Mouse (Mus musculus) CH12.LX (cell line): ENCODE data around the gene Lmod2. TPM values are rescaled to one million over a fixed set of nuclear protein-coding genes. Genes with fewer than 3 reads are reported as not detected.

Experiments used
- DNase-seq: peaks from one replicate; pipeline ENCODE4 v3.0.0-alpha.2; 2013; ENCODE audit errors: extremely low read depth
- H3K27ac ChIP-seq: 2 replicates; pipeline ENCODE4 v1.5.1; 2012; ENCODE audit warnings: low read depth, mild to moderate bottlenecking, control low read depth, moderate library complexity; ENCODE audit not compliant: insufficient read depth
- H3K27me3 ChIP-seq: replicated peaks from 2 replicates; pipeline ENCODE3; 2012; ENCODE audit warnings: inconsistent platforms
- H3K36me3 ChIP-seq, 2 experiments: replicated peaks in 1 of 2; 2 replicates each; pipeline versions ENCODE3 to v1.6.1; 2012; ENCODE audit warnings: inconsistent platforms in 1 of 2, low read length in 1 of 2, mild to moderate bottlenecking in 1 of 2, mixed read lengths in 1 of 2, moderate library complexity in 1 of 2; ENCODE audit not compliant: control insufficient read depth in 1 of 2, insufficient read depth in 1 of 2
- H3K4me1 ChIP-seq, 2 experiments: 2 replicates each; pipeline ENCODE4 v1.6.1; 2012; ENCODE audit warnings: inconsistent platforms in 1 of 2, moderate library complexity in 1 of 2; ENCODE audit not compliant: insufficient read depth in 2 of 2, control insufficient read depth in 1 of 2
- H3K4me2 ChIP-seq: 2 replicates; pipeline ENCODE4 v1.6.1; 2012; ENCODE audit warnings: low read depth, mild to moderate bottlenecking, control low read depth; ENCODE audit not compliant: poor library complexity, insufficient read depth, severe bottlenecking
- H3K4me3 ChIP-seq, 3 experiments: fragments of 150-350 bp in 1 of 3; sonication (generic) in 1 of 3; replicated peaks in 1 of 3; 2 replicates each; pipeline versions ENCODE3 to v1.5.1; 2011 to 2012; ENCODE audit warnings: low read depth in 2 of 3, low read length in 2 of 3, mild to moderate bottlenecking in 2 of 3, moderate library complexity in 2 of 3, control low read depth in 1 of 3, improper control_type of control experiment in 1 of 3, inconsistent platforms in 1 of 3, mixed read lengths in 1 of 3; ENCODE audit not compliant: poor library complexity in 1 of 3
- H3K79me2 ChIP-seq: replicated peaks from 2 replicates; pipeline ENCODE4 v1.6.1; 2012; ENCODE audit warnings: mild to moderate bottlenecking, moderate library complexity; ENCODE audit not compliant: control insufficient read depth, poor library complexity, insufficient read depth, severe bottlenecking; ENCODE audit errors: extremely low read depth
- H3K9ac ChIP-seq: 2 replicates; pipeline ENCODE4 v1.6.1; 2012; ENCODE audit warnings: low read depth, mild to moderate bottlenecking, control low read depth, moderate library complexity; ENCODE audit not compliant: insufficient read depth
- H3K9me3 ChIP-seq: replicated peaks from 2 replicates; pipeline ENCODE3; 2012; ENCODE audit warnings: low read length, inconsistent platforms, mixed read lengths
- BHLHE40 ChIP-seq: IDR thresholded peaks from 2 replicates; pipeline ENCODE4 v1.6.1; 2011; ENCODE audit warnings: mild to moderate bottlenecking, low read depth, low read length, improper control_type of control experiment
- CHD1 ChIP-seq: IDR thresholded peaks from 2 replicates; pipeline ENCODE4 v1.6.1; 2012; ENCODE audit warnings: low read depth, low read length, improper control_type of control experiment, inconsistent platforms
- CTCF ChIP-seq, 2 experiments: IDR thresholded peaks in 1 of 2; conservative IDR thresholded peaks in 1 of 2; 2 replicates each; pipeline ENCODE4 v1.5.1; 2011 to 2012; ENCODE audit warnings: low read depth in 2 of 2, low read length in 2 of 2, improper control_type of control experiment in 1 of 2, inconsistent platforms in 1 of 2, mild to moderate bottlenecking in 1 of 2, moderate library complexity in 1 of 2
- E2F4 ChIP-seq: IDR thresholded peaks from 2 replicates; pipeline ENCODE4 v1.6.1; 2011; ENCODE audit warnings: low read depth, low read length, improper control_type of control experiment; ENCODE audit not compliant: insufficient replicate concordance
- ELF1 ChIP-seq: IDR thresholded peaks from 2 replicates; pipeline ENCODE4 v1.6.1; 2014; ENCODE audit warnings: low read depth, mild to moderate bottlenecking, inconsistent platforms, low read length, improper control_type of control experiment
- ETS1 ChIP-seq: conservative IDR thresholded peaks from 2 replicates; pipeline ENCODE4 v1.6.1; 2012; ENCODE audit warnings: low read depth, mild to moderate bottlenecking, inconsistent platforms, low read length, improper control_type of control experiment, moderate library complexity
- HCFC1 ChIP-seq: IDR thresholded peaks from 2 replicates; pipeline ENCODE4 v1.6.1; 2012; ENCODE audit warnings: low read depth, mild to moderate bottlenecking, inconsistent platforms, low read length, improper control_type of control experiment
- IRF4 ChIP-seq: IDR thresholded peaks from 2 replicates; pipeline ENCODE4 v1.6.1; 2014; ENCODE audit warnings: low read depth, mild to moderate bottlenecking, inconsistent platforms, low read length, improper control_type of control experiment
- JUN ChIP-seq: IDR thresholded peaks from 2 replicates; pipeline ENCODE4 v1.6.1; 2011; ENCODE audit warnings: low read depth, mild to moderate bottlenecking, low read length, improper control_type of control experiment, moderate library complexity; ENCODE audit not compliant: insufficient read depth
- JUND ChIP-seq: conservative IDR thresholded peaks from 2 replicates; pipeline ENCODE4 v1.6.1; 2011; ENCODE audit warnings: low read depth, low read length, improper control_type of control experiment
- MEF2A ChIP-seq: IDR thresholded peaks from 2 replicates; pipeline ENCODE4 v1.6.1; 2014; ENCODE audit warnings: low read depth, mild to moderate bottlenecking, inconsistent platforms, low read length, improper control_type of control experiment, borderline replicate concordance
- MXI1 ChIP-seq: IDR thresholded peaks from 2 replicates; pipeline ENCODE4 v1.6.1; 2011; ENCODE audit warnings: mild to moderate bottlenecking, low read depth, low read length, improper control_type of control experiment
- NELFE ChIP-seq: IDR thresholded peaks from 2 replicates; pipeline ENCODE4 v1.6.1; 2011; ENCODE audit warnings: low read depth, low read length, improper control_type of control experiment
- NRF1 ChIP-seq: IDR thresholded peaks from 2 replicates; pipeline ENCODE4 v1.6.1; 2014; ENCODE audit warnings: low read depth, mild to moderate bottlenecking, inconsistent platforms, low read length, improper control_type of control experiment, moderate library complexity
- PAX5 ChIP-seq: IDR thresholded peaks from 2 replicates; pipeline ENCODE4 v1.6.1; 2012; ENCODE audit warnings: low read length, inconsistent platforms, mixed read lengths
- POLR2AphosphoS2 ChIP-seq: IDR thresholded peaks from 2 replicates; pipeline ENCODE4 v1.6.1; 2011; ENCODE audit warnings: low read depth, low read length, improper control_type of control experiment
- RAD21 ChIP-seq: IDR thresholded peaks from 2 replicates; pipeline ENCODE4 v1.6.1; 2011; ENCODE audit warnings: low read depth, mild to moderate bottlenecking, low read length, improper control_type of control experiment, moderate library complexity
- SIN3A ChIP-seq: IDR thresholded peaks from 2 replicates; pipeline ENCODE4 v1.6.1; 2012; ENCODE audit warnings: low read length, improper control_type of control experiment, inconsistent platforms
- TBP ChIP-seq: conservative IDR thresholded peaks from 2 replicates; pipeline ENCODE4 v1.6.1; 2011; ENCODE audit warnings: low read depth, low read length, improper control_type of control experiment
- USF1 ChIP-seq: IDR thresholded peaks from 2 replicates; pipeline ENCODE4 v1.6.1; 2014; ENCODE audit warnings: low read depth, mild to moderate bottlenecking, inconsistent platforms, low read length, improper control_type of control experiment
- ZC3H11A ChIP-seq: IDR thresholded peaks from 2 replicates; pipeline ENCODE4 v1.6.1; 2012; ENCODE audit warnings: low read depth, mild to moderate bottlenecking, inconsistent platforms, low read length, improper control_type of control experiment
- dilution Hi-C: fragments of 300-500 bp; cut with MboI; formaldehyde crosslinking; loops from 2 replicates; pipeline ENCODE4 v1.14.3; 2020; ENCODE audit warnings: low sequenced_read_pairs; ENCODE audit not compliant: extremely low pct_unique_long_range_greater_than_20kb, extremely low pct_ligation_motif_present
- in situ Hi-C: fragments of 300-500 bp; cut with MboI; formaldehyde crosslinking; loops from 3 replicates; pipeline ENCODE4 v1.14.3; 2019; ENCODE audit warnings: low sequenced_read_pairs, low pct_ligation_motif_present, low pct_unique_long_range_greater_than_20kb, mixed read lengths
- polyA plus RNA-seq: library from polyadenylated mRNA; unstranded; fragments of >175 nt; gene quantifications from 2 replicates; pipeline ENCODE4 v1.2.1, GENCODE M21; 2012; ENCODE audit warnings: low read depth; ENCODE audit not compliant: insufficient read length
- total RNA-seq, 2 experiments: library from RNA; depleted of rRNA; stranded (reverse); fragments of 300-350 nt in 1 of 2; fragments of >200 nt in 1 of 2; gene quantifications; 2 replicates each; pipeline ENCODE4 v1.2.3; 2012 to 2014

The Lmod2 gene
- total and polyA plus RNA-seq, 3 experiments: not detected

DNA sequence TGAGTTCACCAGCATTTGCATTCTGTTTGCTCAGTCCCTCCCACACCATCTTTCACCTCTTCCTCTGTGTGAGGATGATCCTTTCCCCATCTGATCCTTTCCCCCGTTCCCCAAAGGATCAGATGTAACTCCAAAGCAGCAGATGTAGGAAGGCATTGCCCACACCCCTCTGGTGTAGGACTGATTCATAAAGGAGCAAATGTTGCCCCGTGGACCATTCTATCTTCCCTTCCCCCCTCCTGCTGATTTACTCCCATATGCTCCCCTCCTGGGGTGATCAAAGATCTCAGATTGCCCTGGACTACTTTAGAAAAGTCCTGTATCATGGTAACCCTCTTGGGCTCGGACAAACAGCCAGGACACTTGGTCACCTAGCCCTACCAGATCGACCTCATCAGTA, 3.2 kb downstream of the Lmod2 start:
- TF ChIP-seq CTCF (conservative IDR thresholded peaks at IDR 0.05 in 1 of 2, IDR thresholded peaks at IDR 0.05 in 1 of 2; ENCODE audit: low read depth in 2 of 2, low read length in 2 of 2) (no peak), NRF1 (no peak), MEF2A (no peak), NELFE (no peak), SIN3A (no peak), ETS1 (no peak), E2F4 (no peak), TBP (no peak), MXI1 (no peak), JUN (no peak), ZC3H11A (no peak), JUND (no peak), USF1 (no peak)
- no peak for DNase-seq
- Histone ChIP-seq H3K4me1 (peaks cover 3 to 12% of the 10 kb centered on the region in 2 experiments; a peak in 3 of 4 replicates), H3K4me3 (no peak overlapping the region), H3K9me3 (no peaks in the 10 kb centered on the region), H3K27me3 (no peaks in the 10 kb centered on the region), H3K36me3 (no peaks in the 10 kb centered on the region), H3K4me2 (no peak overlapping the region), H3K9ac (no peak overlapping the region), H3K27ac (no peak overlapping the region), H3K79me2 (no peaks in the 10 kb centered on the region)
- in situ Hi-C loops (no loop called here), dilution Hi-C loops (no loop called here)

DNA sequence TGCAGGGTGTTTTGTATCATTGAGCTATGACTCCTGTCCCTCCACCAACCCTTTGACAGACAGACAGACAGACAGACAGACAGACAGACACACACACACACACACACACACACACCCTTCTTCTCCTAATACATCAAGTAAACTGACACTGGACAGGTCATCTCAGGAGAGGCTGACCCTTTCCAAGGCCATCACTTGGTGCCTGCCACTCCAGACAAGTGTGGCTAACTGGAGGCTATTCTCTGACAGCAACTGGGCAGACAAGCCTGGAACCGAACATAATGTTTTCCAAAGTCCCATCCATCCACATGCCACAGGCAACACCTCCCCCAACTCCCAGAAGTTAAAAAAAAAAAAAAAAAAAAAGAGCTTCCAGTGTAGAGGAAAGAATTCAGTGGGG, 4.1 kb downstream of the Lmod2 start:
- in situ Hi-C loops (no loop called here), dilution Hi-C loops (no loop called here)
- Histone ChIP-seq H3K36me3 (no peaks in the 10 kb centered on the region), H3K27ac (no peak overlapping the region), H3K9ac (no peak overlapping the region), H3K4me1 (peaks cover 3 to 12% of the 10 kb centered on the region in 2 experiments; a peak in 3 of 4 replicates), H3K4me2 (no peak overlapping the region), H3K9me3 (no peaks in the 10 kb centered on the region), H3K79me2 (no peaks in the 10 kb centered on the region), H3K4me3 (no peak overlapping the region), H3K27me3 (no peaks in the 10 kb centered on the region)
- DNase-seq: no peak
- TF ChIP-seq CHD1 (no peak), NELFE (no peak), RAD21 (no peak), NRF1 (no peak), BHLHE40 (no peak), ELF1 (no peak), PAX5 (no peak), HCFC1 (no peak), IRF4 (no peak), ZC3H11A (no peak), TBP (no peak), USF1 (no peak), E2F4 (no peak), POLR2AphosphoS2 (no peak)
